Mouse (Mus musculus): Measurements from ENCODE around the gene Id4. TPM values are rescaled to one million over a fixed set of nuclear protein-coding genes. Genes with fewer than 3 reads are reported as not detected.
A peak's percentile ranks its signal among the peaks of the same experiment; 100 is the strongest.

Id4 gene
- polyA plus RNA-seq, 1 experiment from 2014 or later = 49.6 TPM

GRCm38 (mm10) chr13:48245235-48246012, 15.6 kb upstream of the Id4 start:
- Histone ChIP-seq H3K9ac (ENCODE audit: low read length) (no peak overlapping the region), H3K4me3 (ENCODE audit: low read depth, low read length) (no peak overlapping the region), H3K27me3 (replicated peaks; ENCODE audit: control insufficient read depth, insufficient read depth, low read length) (no peaks in the 10 kb centered on the region), H3K9me3 (replicated peaks; ENCODE audit: control insufficient read depth, low read length) (no peaks in the 10 kb centered on the region), H3K4me1 (ENCODE audit: control insufficient read depth, insufficient read depth, low read length) (0 out of 2 replicates have a peak, but pooled peaks cover 2% of the 10 kb centered on the region), H3K27ac (ENCODE audit: low read depth, low read length) (no peak overlapping the region), H3K4me2 (ENCODE audit: low read length) (no peak overlapping the region), H3K36me3 (ENCODE audit: control insufficient read depth, insufficient read depth, low read length) (no peaks in the 10 kb centered on the region)
- no peak for DNase-seq (ENCODE audit: low spot score)
- WGBS = 24% methylated on average over 5 of the region's 5 CpGs
- no peak for ATAC-seq

DNA sequence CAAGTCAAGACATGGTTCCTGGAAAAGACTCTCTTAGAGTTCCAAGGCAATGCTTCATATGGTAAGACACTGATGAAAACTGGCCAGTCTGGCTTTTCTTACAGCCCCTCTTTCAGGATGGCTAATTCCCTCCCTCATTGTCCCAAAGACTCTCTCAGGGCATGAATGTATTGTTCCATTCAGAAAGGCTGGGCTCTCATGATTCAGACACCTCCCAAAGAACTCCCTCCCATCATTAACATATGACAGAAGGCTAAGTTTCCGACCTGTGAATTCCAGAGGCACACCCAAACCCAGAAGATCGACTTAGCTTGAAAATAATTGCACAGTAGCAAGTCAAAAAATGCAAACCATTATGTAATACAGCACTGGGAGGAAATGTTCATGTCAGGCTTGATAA, 8.5 kb upstream of the Id4 start:
- Histone ChIP-seq H3K36me3 (ENCODE audit: control insufficient read depth, insufficient read depth, low read length) (no peaks in the 10 kb centered on the region), H3K9me3 (replicated peaks; ENCODE audit: control insufficient read depth, low read length) (peaks cover 7% of the 10 kb centered on the region; the same call in 1 of the 2 replicates), H3K27ac (ENCODE audit: low read depth, low read length) (no peak overlapping the region), H3K4me3 (ENCODE audit: low read depth, low read length) (no peak overlapping the region), H3K27me3 (replicated peaks; ENCODE audit: control insufficient read depth, insufficient read depth, low read length) (no peaks in the 10 kb centered on the region), H3K4me1 (ENCODE audit: control insufficient read depth, insufficient read depth, low read length) (no peaks in the 10 kb centered on the region), H3K9ac (ENCODE audit: low read length) (no peak overlapping the region), H3K4me2 (ENCODE audit: low read length) (no peak overlapping the region)
- 8% methylated on average over 2 of the region's 2 CpGs for WGBS
- no peak for DNase-seq (ENCODE audit: low spot score)
- no peak for ATAC-seq

GRCm38 (mm10) chr13:48255026-48255425, 6.0 kb upstream of the Id4 start:
- no peak overlapping the region for H3K9ac ChIP-seq (ENCODE audit: low read length)
- ATAC-seq (no peak), DNase-seq (ENCODE audit: low spot score) (no peak)
- H3K36me3 ChIP-seq (ENCODE audit: control insufficient read depth, insufficient read depth, low read length) = no peaks in the 10 kb centered on the region
- no peak overlapping the region for H3K4me3 ChIP-seq (ENCODE audit: low read depth, low read length)
- H3K27ac ChIP-seq (ENCODE audit: low read depth, low read length) = no peak overlapping the region
- H3K4me1 ChIP-seq (ENCODE audit: control insufficient read depth, insufficient read depth, low read length) = peaks cover 8% of the 10 kb centered on the region
- H3K9me3 ChIP-seq (replicated peaks; ENCODE audit: control insufficient read depth, low read length) = peaks cover 7% of the 10 kb centered on the region; the same call in 1 of the 2 replicates
- H3K27me3 ChIP-seq (replicated peaks; ENCODE audit: control insufficient read depth, insufficient read depth, low read length) = no peaks in the 10 kb centered on the region
- WGBS = 88% methylated on average over 8 of the region's 8 CpGs
- no peak overlapping the region for H3K4me2 ChIP-seq (ENCODE audit: low read length)

- Histone ChIP-seq H3K9ac (ENCODE audit: low read length) (peak overlapping the region; percentile 99), H3K9me3 (replicated peaks; ENCODE audit: control insufficient read depth, low read length) (no peaks in the 10 kb centered on the region), H3K27me3 (replicated peaks; ENCODE audit: control insufficient read depth, insufficient read depth, low read length) (no peaks in the 10 kb centered on the region), H3K4me1 (ENCODE audit: control insufficient read depth, insufficient read depth, low read length) (peaks cover 12% of the 10 kb centered on the region), H3K4me3 (ENCODE audit: low read depth, low read length) (peak overlapping the region; percentile 89), H3K4me2 (ENCODE audit: low read length) (peak overlapping the region; percentile 73), H3K36me3 (ENCODE audit: control insufficient read depth, insufficient read depth, low read length) (no peaks in the 10 kb centered on the region), H3K27ac (ENCODE audit: low read depth, low read length) (peak overlapping the region; percentile 98)
- DNase-seq (ENCODE audit: low spot score) (peak; percentile 64), ATAC-seq (peak; percentile 49)
- WGBS = under 1% methylated on average over 97 of the region's 98 CpGs
Observed at GRCm38 (mm10) chr13:48261341-48262221, 553 bp downstream of the Id4 start.

- ATAC-seq (no peak), DNase-seq (ENCODE audit: low spot score) (no peak)
- Histone ChIP-seq H3K4me1 (ENCODE audit: control insufficient read depth, insufficient read depth, low read length) (peaks cover 12% of the 10 kb centered on the region), H3K9ac (ENCODE audit: low read length) (peak overlapping the region; percentile 99), H3K27me3 (replicated peaks; ENCODE audit: control insufficient read depth, insufficient read depth, low read length) (no peaks in the 10 kb centered on the region), H3K36me3 (ENCODE audit: control insufficient read depth, insufficient read depth, low read length) (no peaks in the 10 kb centered on the region), H3K4me2 (ENCODE audit: low read length) (peak overlapping the region; percentile 73), H3K9me3 (replicated peaks; ENCODE audit: control insufficient read depth, low read length) (no peaks in the 10 kb centered on the region), H3K27ac (ENCODE audit: low read depth, low read length) (peak overlapping the region; percentile 98), H3K4me3 (ENCODE audit: low read depth, low read length) (peak overlapping the region; percentile 89)
- WGBS = under 1% methylated on average over 25 of the region's 25 CpGs
Observed at GRCm38 (mm10) chr13:48262451-48262969, 1.5 kb downstream of the Id4 start.

DNA sequence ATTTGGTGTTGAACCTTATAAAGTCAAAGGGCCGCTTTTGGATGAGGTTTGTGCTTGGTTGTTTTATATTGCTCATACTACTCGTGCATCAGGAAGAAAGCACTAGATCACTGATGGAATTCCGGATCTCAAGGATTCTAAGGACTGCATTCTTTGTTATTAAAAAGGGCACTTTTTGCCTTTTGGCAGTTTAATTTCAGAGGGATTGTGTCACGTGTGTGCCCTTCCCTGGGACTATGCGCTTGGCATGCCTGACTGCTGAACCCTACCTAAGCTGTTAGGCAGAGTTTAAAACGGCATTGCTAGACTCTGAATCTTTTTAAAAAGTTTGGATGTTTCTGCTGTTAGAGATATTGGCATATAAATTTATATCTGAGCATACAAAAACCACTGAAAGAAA, 4.0 kb downstream of the Id4 start:
- 5% methylated on average over 6 of the region's 6 CpGs for WGBS
- Histone ChIP-seq H3K9ac (ENCODE audit: low read length) (peak overlapping the region; percentile 80), H3K4me3 (ENCODE audit: low read depth, low read length) (peak overlapping the region; percentile 89), H3K4me1 (ENCODE audit: control insufficient read depth, insufficient read depth, low read length) (peaks cover 4% of the 10 kb centered on the region), H3K27ac (ENCODE audit: low read depth, low read length) (peak overlapping the region; percentile 59; the same call in 1 of the 2 replicates), H3K27me3 (replicated peaks; ENCODE audit: control insufficient read depth, insufficient read depth, low read length) (no peaks in the 10 kb centered on the region), H3K4me2 (ENCODE audit: low read length) (peak overlapping the region; percentile 73), H3K9me3 (replicated peaks; ENCODE audit: control insufficient read depth, low read length) (no peaks in the 10 kb centered on the region), H3K36me3 (ENCODE audit: control insufficient read depth, insufficient read depth, low read length) (no peaks in the 10 kb centered on the region)
- ATAC-seq (no peak), DNase-seq (ENCODE audit: low spot score) (no peak)

- WGBS = 4% methylated on average over 15 of the region's 15 CpGs
- Histone ChIP-seq H3K9me3 (replicated peaks; ENCODE audit: control insufficient read depth, low read length) (no peaks in the 10 kb centered on the region), H3K4me3 (ENCODE audit: low read depth, low read length) (no peak overlapping the region)
Observed at GRCm38 (mm10) chr13:48273451-48274069, 12.5 kb downstream of the Id4 start.

GRCm38 (mm10) chr13:48274107-48274506, 13.1 kb downstream of the Id4 start:
- Histone ChIP-seq H3K9me3 (replicated peaks; ENCODE audit: control insufficient read depth, low read length) (no peaks in the 10 kb centered on the region), H3K27ac (ENCODE audit: low read depth, low read length) (no peak overlapping the region), H3K36me3 (ENCODE audit: control insufficient read depth, insufficient read depth, low read length) (no peaks in the 10 kb centered on the region), H3K9ac (ENCODE audit: low read length) (no peak overlapping the region), H3K4me2 (ENCODE audit: low read length) (no peak overlapping the region), H3K4me3 (ENCODE audit: low read depth, low read length) (no peak overlapping the region), H3K4me1 (ENCODE audit: control insufficient read depth, insufficient read depth, low read length) (peaks cover 15% of the 10 kb centered on the region), H3K27me3 (replicated peaks; ENCODE audit: control insufficient read depth, insufficient read depth, low read length) (no peaks in the 10 kb centered on the region)
- ATAC-seq (no peak), DNase-seq (ENCODE audit: low spot score) (no peak)
- 88% methylated on average over 1 of the region's 1 CpGs for WGBS

More at GRCm38 (mm10) chr13:48273451-48274069, 12.5 kb downstream of the Id4 start:
- Histone ChIP-seq H3K27ac (ENCODE audit: low read depth, low read length) (peak overlapping the region; percentile 39; the same call in 1 of the 2 replicates), H3K36me3 (ENCODE audit: control insufficient read depth, insufficient read depth, low read length) (no peaks in the 10 kb centered on the region), H3K4me2 (ENCODE audit: low read length) (peak overlapping the region; percentile 28), H3K27me3 (replicated peaks; ENCODE audit: control insufficient read depth, insufficient read depth, low read length) (no peaks in the 10 kb centered on the region), H3K4me1 (ENCODE audit: control insufficient read depth, insufficient read depth, low read length) (peaks cover 15% of the 10 kb centered on the region), H3K9ac (ENCODE audit: low read length) (no peak overlapping the region)
- peak; percentile 87 for ATAC-seq
- peak; percentile 85 for DNase-seq (ENCODE audit: low spot score)

Data from forebrain, embryonic 14.5 days (tissue).